Mouse (Mus musculus) midbrain, embryonic 12.5 days (tissue): ENCODE measurements around the gene Hint1. TPM values are rescaled to one million over a fixed set of nuclear protein-coding genes. Genes with fewer than 3 reads are reported as not detected.

Experiments used
- ATAC-seq: fragments of 200-750 bp; cut with Nextera tagmentation; 2 replicates; pipeline ENCODE4 v1.8.0; 2017; ENCODE audit warnings: low read depth, moderate TSS enrichment, moderate library complexity; ENCODE audit not compliant: low FRiP score
- H3K27ac ChIP-seq: fragments of 300-500 bp; sonication (generic); replicated peaks from 2 replicates; pipeline ENCODE4 v1.5.1; 2016; ENCODE audit warnings: mild to moderate bottlenecking
- H3K27me3 ChIP-seq: fragments of 300-500 bp; sonication (generic); 2 replicates; pipeline ENCODE4 v1.6.1; 2016; ENCODE audit warnings: mild to moderate bottlenecking
- H3K36me3 ChIP-seq: fragments of 300-500 bp; sonication (generic); 2 replicates; pipeline ENCODE4 v1.6.1; 2016
- H3K4me1 ChIP-seq: fragments of 300-500 bp; sonication (generic); 2 replicates; pipeline ENCODE4 v1.6.1; 2016
- H3K4me2 ChIP-seq: fragments of 300-500 bp; sonication (generic); replicated peaks from 2 replicates; pipeline ENCODE4 v1.6.1; 2016; ENCODE audit warnings: mild to moderate bottlenecking, moderate library complexity
- H3K4me3 ChIP-seq: fragments of 300-500 bp; sonication (generic); 2 replicates; pipeline ENCODE4 v1.5.1; 2016; ENCODE audit warnings: mild to moderate bottlenecking
- H3K9ac ChIP-seq: fragments of 300-500 bp; sonication (generic); replicated peaks from 2 replicates; pipeline ENCODE4 v1.6.1; 2016; ENCODE audit warnings: mild to moderate bottlenecking, moderate library complexity
- H3K9me3 ChIP-seq: fragments of 300-500 bp; sonication (generic); 2 replicates; pipeline ENCODE4 v1.6.1; 2016; ENCODE audit warnings: mild to moderate bottlenecking
- WGBS: fragments of 180-500 bp; shearing (Covaris S2); methylation state at CpG from one replicate; pipeline ENCODE4 v1.1.7; 2016; 5-methylcytosine and 5-hydroxymethylcytosine counted together
- polyA plus RNA-seq: library from polyadenylated mRNA; unstranded; fragments of >200 nt; fragmentation: Nextera tagmentation; extraction: Ambion mirVana; gene quantifications from 2 replicates; pipeline ENCODE4 v1.2.1, GENCODE M21; 2016

The Hint1 gene
- polyA plus RNA-seq = 664 and 700 TPM in 2 replicates

GRCm38 (mm10) chr11:54866119-54867048 lies at the start of gene Hint1:
Gene Hint1, plus strand, starts transcription at chr11:54866383.
- peak within 1 kb of the TSS; percentile 90 for H3K27ac ChIP-seq
- H3K9me3 ChIP-seq = no peaks in the 10 kb centered on the region
- peaks cover 29% of the 10 kb centered on the region for H3K4me1 ChIP-seq
- peak within 1 kb of the TSS; percentile 62 for H3K4me2 ChIP-seq
- H3K27me3 ChIP-seq = no peaks in the 10 kb centered on the region
- under 1% methylated on average over 101 of the region's 107 CpGs for WGBS
- peak; percentile 77 for ATAC-seq
- peaks cover 15% of the 10 kb centered on the region for H3K36me3 ChIP-seq
- peak within 1 kb of the TSS; percentile 97 for H3K9ac ChIP-seq
- H3K4me3 ChIP-seq = peak within 1 kb of the TSS; percentile 95

- no peak overlapping the region for H3K4me2 ChIP-seq
- no peak overlapping the region for H3K4me3 ChIP-seq
- H3K27me3 ChIP-seq = no peaks in the 10 kb centered on the region
- H3K9me3 ChIP-seq = no peaks in the 10 kb centered on the region
- H3K27ac ChIP-seq = no peak overlapping the region
- H3K4me1 ChIP-seq = peaks cover 26% of the 10 kb centered on the region
- WGBS = 74% methylated on average over 4 of the region's 4 CpGs
- H3K36me3 ChIP-seq = no peaks in the 10 kb centered on the region
- no peak overlapping the region for H3K9ac ChIP-seq
- ATAC-seq = no peak
Observed at GRCm38 (mm10) chr11:54817449-54817848, 48.7 kb upstream of the Hint1 start.

GRCm38 (mm10) chr11:54819489-54819888 lies 46.7 kb upstream of the Hint1 start:
- Histone ChIP-seq H3K27ac (no peak overlapping the region), H3K4me3 (no peak overlapping the region), H3K4me1 (peaks cover 12% of the 10 kb centered on the region; the same call in 1 of the 2 replicates), H3K9me3 (peaks cover 5% of the 10 kb centered on the region; the same call in 1 of the 2 replicates), H3K27me3 (no peaks in the 10 kb centered on the region), H3K36me3 (no peaks in the 10 kb centered on the region), H3K4me2 (no peak overlapping the region), H3K9ac (no peak overlapping the region)
- no peak for ATAC-seq
- WGBS = 68% methylated on average over 7 of the region's 7 CpGs

GRCm38 (mm10) chr11:54823467-54823866 lies 42.7 kb upstream of the Hint1 start:
- ATAC-seq = no peak
- peaks cover 12% of the 10 kb centered on the region; the same call in 1 of the 2 replicates for H3K4me1 ChIP-seq

GRCm38 (mm10) chr11:54825774-54826173 lies 40.4 kb upstream of the Hint1 start:
- WGBS = 78% methylated on average over 4 of the region's 4 CpGs
- Histone ChIP-seq H3K27ac (no peak overlapping the region), H3K9ac (no peak overlapping the region), H3K9me3 (peaks cover 10% of the 10 kb centered on the region; the same call in 1 of the 2 replicates), H3K4me2 (no peak overlapping the region), H3K4me1 (0 out of 2 replicates have a peak, but pooled peaks cover under 1% of the 10 kb centered on the region), H3K4me3 (no peak overlapping the region), H3K27me3 (no peaks in the 10 kb centered on the region), H3K36me3 (no peaks in the 10 kb centered on the region)
- no peak for ATAC-seq

More at GRCm38 (mm10) chr11:54823467-54823866, 42.7 kb upstream of the Hint1 start:
- Histone ChIP-seq H3K27me3 (no peaks in the 10 kb centered on the region), H3K9me3 (peaks cover 10% of the 10 kb centered on the region; the same call in 1 of the 2 replicates), H3K9ac (no peak overlapping the region), H3K27ac (no peak overlapping the region), H3K4me2 (no peak overlapping the region), H3K4me3 (no peak overlapping the region), H3K36me3 (no peaks in the 10 kb centered on the region)
- WGBS = 90% methylated on average over 4 of the region's 4 CpGs

- H3K4me2 ChIP-seq = no peak overlapping the region
- no peak overlapping the region for H3K4me3 ChIP-seq
- H3K36me3 ChIP-seq = no peaks in the 10 kb centered on the region
- H3K9ac ChIP-seq = no peak overlapping the region
- no peaks in the 10 kb centered on the region for H3K4me1 ChIP-seq
- no peaks in the 10 kb centered on the region for H3K27me3 ChIP-seq
- H3K9me3 ChIP-seq = peaks cover 10% of the 10 kb centered on the region; the same call in 1 of the 2 replicates
- ATAC-seq = no peak
- WGBS = 93% methylated on average over 8 of the region's 8 CpGs
- no peak overlapping the region for H3K27ac ChIP-seq
Observed at GRCm38 (mm10) chr11:54826819-54827218, 39.4 kb upstream of the Hint1 start.

GRCm38 (mm10) chr11:54833833-54834232 lies 32.4 kb upstream of the Hint1 start:
- H3K27me3 ChIP-seq = no peaks in the 10 kb centered on the region
- no peak overlapping the region for H3K9ac ChIP-seq
- H3K27ac ChIP-seq = no peak overlapping the region
- H3K36me3 ChIP-seq = no peaks in the 10 kb centered on the region
- H3K9me3 ChIP-seq = no peaks in the 10 kb centered on the region
- H3K4me2 ChIP-seq = no peak overlapping the region
- H3K4me1 ChIP-seq = no peaks in the 10 kb centered on the region
- WGBS = 86% methylated on average over 4 of the region's 4 CpGs
- H3K4me3 ChIP-seq = no peak overlapping the region
- no peak for ATAC-seq

- Histone ChIP-seq H3K4me3 (no peak overlapping the region), H3K36me3 (no peaks in the 10 kb centered on the region), H3K9me3 (no peaks in the 10 kb centered on the region), H3K4me1 (no peaks in the 10 kb centered on the region), H3K4me2 (no peak overlapping the region), H3K27me3 (no peaks in the 10 kb centered on the region), H3K9ac (no peak overlapping the region), H3K27ac (no peak overlapping the region)
- 62% methylated on average over 2 of the region's 2 CpGs for WGBS
- no peak for ATAC-seq
Observed at GRCm38 (mm10) chr11:54834596-54834995, 31.6 kb upstream of the Hint1 start.

- Histone ChIP-seq H3K27me3 (no peaks in the 10 kb centered on the region), H3K4me3 (no peak overlapping the region), H3K4me2 (no peak overlapping the region), H3K9me3 (no peaks in the 10 kb centered on the region), H3K4me1 (no peaks in the 10 kb centered on the region), H3K27ac (no peak overlapping the region), H3K9ac (no peak overlapping the region), H3K36me3 (no peaks in the 10 kb centered on the region)
- 87% methylated on average over 9 of the region's 9 CpGs for WGBS
- ATAC-seq = no peak
Observed at GRCm38 (mm10) chr11:54836106-54836505, 30.1 kb upstream of the Hint1 start.

- Histone ChIP-seq H3K27ac (no peak overlapping the region), H3K27me3 (no peaks in the 10 kb centered on the region), H3K9ac (no peak overlapping the region), H3K4me1 (0 out of 2 replicates have a peak, but pooled peaks cover 3% of the 10 kb centered on the region), H3K4me2 (no peak overlapping the region), H3K36me3 (no peaks in the 10 kb centered on the region), H3K4me3 (no peak overlapping the region), H3K9me3 (no peaks in the 10 kb centered on the region)
- 92% methylated on average over 4 of the region's 4 CpGs for WGBS
- ATAC-seq = no peak
Observed at GRCm38 (mm10) chr11:54839696-54840095, 26.5 kb upstream of the Hint1 start.

- ATAC-seq = no peak
- no peaks in the 10 kb centered on the region for H3K36me3 ChIP-seq
- H3K27me3 ChIP-seq = no peaks in the 10 kb centered on the region
- no peak overlapping the region for H3K4me3 ChIP-seq
- peaks cover 12% of the 10 kb centered on the region for H3K4me1 ChIP-seq
- H3K9me3 ChIP-seq = no peaks in the 10 kb centered on the region
- 91% methylated on average over 11 of the region's 11 CpGs for WGBS
- no peak overlapping the region for H3K4me2 ChIP-seq
- no peak overlapping the region for H3K9ac ChIP-seq
- H3K27ac ChIP-seq = no peak overlapping the region
Observed at GRCm38 (mm10) chr11:54840891-54841290, 25.3 kb upstream of the Hint1 start.

- Histone ChIP-seq H3K4me3 (no peak overlapping the region), H3K27ac (no peak overlapping the region), H3K9me3 (no peaks in the 10 kb centered on the region), H3K4me2 (no peak overlapping the region), H3K9ac (no peak overlapping the region), H3K27me3 (no peaks in the 10 kb centered on the region), H3K36me3 (no peaks in the 10 kb centered on the region), H3K4me1 (peaks cover 17% of the 10 kb centered on the region)
- ATAC-seq = no peak
- 75% methylated on average over 9 of the region's 9 CpGs for WGBS
Observed at GRCm38 (mm10) chr11:54844424-54844823, 21.8 kb upstream of the Hint1 start.
